Mouse (Mus musculus) lung, embryonic 14.5 days (tissue): ENCODE measurements at regions not wholly inside any gene's neighbourhood (a gene's known extent, or its start where the extent isn't known, plus 50 kb on each side); places are given as distances from the start of the nearest gene placed in this dataset.

Experiments
- ATAC-seq: fragments of 200-750 bp; cut with Nextera tagmentation; 2 replicates; pipeline ENCODE4 v1.8.0; 2017; ENCODE audit warnings: mild to moderate bottlenecking, moderate TSS enrichment, moderate library complexity; ENCODE audit not compliant: insufficient read depth
- DNase-seq: peaks from one replicate; pipeline ENCODE4 v3.0.0-alpha.2; 2015
- H3K27ac ChIP-seq: fragments of 300-500 bp; sonication (generic); 2 replicates; pipeline ENCODE4 v1.5.1; 2014; ENCODE audit warnings: low read depth, mild to moderate bottlenecking, moderate library complexity
- H3K27me3 ChIP-seq: fragments of 300-500 bp; sonication (generic); 2 replicates; pipeline ENCODE4 v1.6.1; 2014; ENCODE audit warnings: low read length, control low read depth; ENCODE audit not compliant: insufficient read depth
- H3K36me3 ChIP-seq: fragments of 300-500 bp; sonication (generic); 2 replicates; pipeline ENCODE4 v1.6.1; 2014; ENCODE audit warnings: control low read depth; ENCODE audit not compliant: insufficient read depth
- H3K4me1 ChIP-seq: fragments of 300-500 bp; sonication (generic); 2 replicates; pipeline ENCODE4 v1.6.1; 2014; ENCODE audit warnings: antibody characterized with exemption, control low read depth; ENCODE audit not compliant: insufficient read depth
- H3K4me2 ChIP-seq: fragments of 300-500 bp; sonication (generic); 2 replicates; pipeline ENCODE4 v1.6.1; 2014; ENCODE audit warnings: mild to moderate bottlenecking
- H3K4me3 ChIP-seq: fragments of 300-500 bp; sonication (generic); 2 replicates; pipeline ENCODE4 v1.5.1; 2014; ENCODE audit warnings: low read depth, low read length
- H3K9ac ChIP-seq: fragments of 300-500 bp; sonication (generic); 2 replicates; pipeline ENCODE4 v1.6.1; 2014
- H3K9me3 ChIP-seq: fragments of 300-500 bp; sonication (generic); 2 replicates; pipeline ENCODE4 v1.6.1; 2016; ENCODE audit warnings: low read depth, low read length, control low read depth
- CTCF ChIP-seq: IDR thresholded peaks from 2 replicates; pipeline ENCODE4 v1.5.1; 2016; ENCODE audit warnings: antibody characterized with exemption, low read depth
- WGBS: fragments of 180-500 bp; shearing (Covaris S2); extraction: QIAGEN DNeasy Blood & Tissue Kit; methylation state at CpG from one replicate; pipeline ENCODE4 v1.1.7; 2014; 5-methylcytosine and 5-hydroxymethylcytosine counted together

- no peaks in the 10 kb centered on the region for H3K36me3 ChIP-seq
- no peaks in the 10 kb centered on the region for H3K9me3 ChIP-seq
- H3K27me3 ChIP-seq: no peaks in the 10 kb centered on the region
- H3K27ac ChIP-seq: no peak overlapping the region
- H3K4me2 ChIP-seq: no peak overlapping the region
- no peak for ATAC-seq
- no peak for DNase-seq
- H3K4me3 ChIP-seq: no peak overlapping the region
- no peaks in the 10 kb centered on the region for H3K4me1 ChIP-seq
- no peak for TF ChIP-seq CTCF
- no peak overlapping the region for H3K9ac ChIP-seq
- WGBS: 88% methylated on average over 2 of the region's 2 CpGs
These were observed 294.9 kb upstream of the Ascc3 start for GRCm38 (mm10) chr10:50297547-50297946.

GRCm38 (mm10) chr10:50311989-50312388, 280.5 kb upstream of the Ascc3 start:
- Histone ChIP-seq H3K9me3 (no peaks in the 10 kb centered on the region), H3K4me2 (no peak overlapping the region), H3K9ac (no peak overlapping the region), H3K4me1 (no peaks in the 10 kb centered on the region), H3K27me3 (no peaks in the 10 kb centered on the region), H3K36me3 (no peaks in the 10 kb centered on the region), H3K27ac (no peak overlapping the region), H3K4me3 (no peak overlapping the region)
- DNase-seq (no peak), ATAC-seq (no peak)
- TF ChIP-seq CTCF: no peak

GRCm38 (mm10) chr10:50312591-50312990, 279.9 kb upstream of the Ascc3 start:
- no peaks in the 10 kb centered on the region for H3K36me3 ChIP-seq
- no peak; the same call in 1 of the 2 replicates for ATAC-seq
- WGBS: 45% methylated on average over 4 of the region's 9 CpGs
- TF ChIP-seq CTCF: no peak
- H3K9me3 ChIP-seq: no peaks in the 10 kb centered on the region
- H3K27ac ChIP-seq: no peak overlapping the region
- H3K4me1 ChIP-seq: no peaks in the 10 kb centered on the region
- peak; percentile 1 for DNase-seq
- no peaks in the 10 kb centered on the region for H3K27me3 ChIP-seq
- no peak overlapping the region for H3K9ac ChIP-seq
- H3K4me2 ChIP-seq: no peak overlapping the region
- no peak overlapping the region for H3K4me3 ChIP-seq
